Mouse (Mus musculus) CH12.LX (cell line): ENCODE data around the gene Cd37. TPM values are rescaled to one million over a fixed set of nuclear protein-coding genes. Genes with fewer than 3 reads are reported as not detected.
A peak's percentile ranks its signal among the peaks of the same experiment; 100 is the strongest.

Experiments
- DNase-seq: peaks from one replicate; pipeline ENCODE4 v3.0.0-alpha.2; 2013; ENCODE audit errors: extremely low read depth
- H3K27ac ChIP-seq: 2 replicates; pipeline ENCODE4 v1.5.1; 2012; ENCODE audit warnings: low read depth, mild to moderate bottlenecking, control low read depth, moderate library complexity; ENCODE audit not compliant: insufficient read depth
- H3K27me3 ChIP-seq: replicated peaks from 2 replicates; pipeline ENCODE3; 2012; ENCODE audit warnings: inconsistent platforms
- H3K36me3 ChIP-seq, 2 experiments: replicated peaks in 1 of 2; 2 replicates each; pipeline versions ENCODE3 to v1.6.1; 2012; ENCODE audit warnings: inconsistent platforms in 1 of 2, low read length in 1 of 2, mild to moderate bottlenecking in 1 of 2, mixed read lengths in 1 of 2, moderate library complexity in 1 of 2; ENCODE audit not compliant: control insufficient read depth in 1 of 2, insufficient read depth in 1 of 2
- H3K4me1 ChIP-seq, 2 experiments: 2 replicates each; pipeline ENCODE4 v1.6.1; 2012; ENCODE audit warnings: inconsistent platforms in 1 of 2, moderate library complexity in 1 of 2; ENCODE audit not compliant: insufficient read depth in 2 of 2, control insufficient read depth in 1 of 2
- H3K4me2 ChIP-seq: 2 replicates; pipeline ENCODE4 v1.6.1; 2012; ENCODE audit warnings: low read depth, mild to moderate bottlenecking, control low read depth; ENCODE audit not compliant: poor library complexity, insufficient read depth, severe bottlenecking
- H3K4me3 ChIP-seq, 3 experiments: fragments of 150-350 bp in 1 of 3; sonication (generic) in 1 of 3; replicated peaks in 1 of 3; 2 replicates each; pipeline versions ENCODE3 to v1.5.1; 2011 to 2012; ENCODE audit warnings: low read depth in 2 of 3, low read length in 2 of 3, mild to moderate bottlenecking in 2 of 3, moderate library complexity in 2 of 3, control low read depth in 1 of 3, improper control_type of control experiment in 1 of 3, inconsistent platforms in 1 of 3, mixed read lengths in 1 of 3; ENCODE audit not compliant: poor library complexity in 1 of 3
- H3K79me2 ChIP-seq: replicated peaks from 2 replicates; pipeline ENCODE4 v1.6.1; 2012; ENCODE audit warnings: mild to moderate bottlenecking, moderate library complexity; ENCODE audit not compliant: control insufficient read depth, poor library complexity, insufficient read depth, severe bottlenecking; ENCODE audit errors: extremely low read depth
- H3K9ac ChIP-seq: 2 replicates; pipeline ENCODE4 v1.6.1; 2012; ENCODE audit warnings: low read depth, mild to moderate bottlenecking, control low read depth, moderate library complexity; ENCODE audit not compliant: insufficient read depth
- H3K9me3 ChIP-seq: replicated peaks from 2 replicates; pipeline ENCODE3; 2012; ENCODE audit warnings: low read length, inconsistent platforms, mixed read lengths
- BHLHE40 ChIP-seq: IDR thresholded peaks from 2 replicates; pipeline ENCODE4 v1.6.1; 2011; ENCODE audit warnings: mild to moderate bottlenecking, low read depth, low read length, improper control_type of control experiment
- CHD1 ChIP-seq: IDR thresholded peaks from 2 replicates; pipeline ENCODE4 v1.6.1; 2012; ENCODE audit warnings: low read depth, low read length, improper control_type of control experiment, inconsistent platforms
- CHD2 ChIP-seq: IDR thresholded peaks from 2 replicates; pipeline ENCODE4 v1.6.1; 2011; ENCODE audit warnings: low read length, improper control_type of control experiment
- CTCF ChIP-seq, 2 experiments: IDR thresholded peaks in 1 of 2; conservative IDR thresholded peaks in 1 of 2; 2 replicates each; pipeline ENCODE4 v1.5.1; 2011 to 2012; ENCODE audit warnings: low read depth in 2 of 2, low read length in 2 of 2, improper control_type of control experiment in 1 of 2, inconsistent platforms in 1 of 2, mild to moderate bottlenecking in 1 of 2, moderate library complexity in 1 of 2
- E2F4 ChIP-seq: IDR thresholded peaks from 2 replicates; pipeline ENCODE4 v1.6.1; 2011; ENCODE audit warnings: low read depth, low read length, improper control_type of control experiment; ENCODE audit not compliant: insufficient replicate concordance
- ELF1 ChIP-seq: IDR thresholded peaks from 2 replicates; pipeline ENCODE4 v1.6.1; 2014; ENCODE audit warnings: low read depth, mild to moderate bottlenecking, inconsistent platforms, low read length, improper control_type of control experiment
- EP300 ChIP-seq: IDR thresholded peaks from 2 replicates; pipeline ENCODE4 v1.6.1; 2011; ENCODE audit warnings: low read length, improper control_type of control experiment
- ETS1 ChIP-seq: conservative IDR thresholded peaks from 2 replicates; pipeline ENCODE4 v1.6.1; 2012; ENCODE audit warnings: low read depth, mild to moderate bottlenecking, inconsistent platforms, low read length, improper control_type of control experiment, moderate library complexity
- GABPA ChIP-seq: IDR thresholded peaks from 2 replicates; pipeline ENCODE4 v1.6.1; 2012; ENCODE audit warnings: low read depth, low read length, improper control_type of control experiment, inconsistent platforms; ENCODE audit not compliant: insufficient replicate concordance
- IRF4 ChIP-seq: IDR thresholded peaks from 2 replicates; pipeline ENCODE4 v1.6.1; 2014; ENCODE audit warnings: low read depth, mild to moderate bottlenecking, inconsistent platforms, low read length, improper control_type of control experiment
- JUN ChIP-seq: IDR thresholded peaks from 2 replicates; pipeline ENCODE4 v1.6.1; 2011; ENCODE audit warnings: low read depth, mild to moderate bottlenecking, low read length, improper control_type of control experiment, moderate library complexity; ENCODE audit not compliant: insufficient read depth
- KAT2A ChIP-seq: IDR thresholded peaks from 2 replicates; pipeline ENCODE4 v1.6.1; 2012; ENCODE audit warnings: low read length, improper control_type of control experiment, inconsistent platforms; ENCODE audit not compliant: insufficient replicate concordance
- MAFK ChIP-seq: IDR thresholded peaks from 2 replicates; pipeline ENCODE4 v1.6.1; 2011; ENCODE audit warnings: low read length, improper control_type of control experiment; ENCODE audit not compliant: insufficient replicate concordance
- MAX ChIP-seq: IDR thresholded peaks from 2 replicates; pipeline ENCODE4 v1.6.1; 2011; ENCODE audit warnings: low read length, improper control_type of control experiment
- MAZ ChIP-seq: IDR thresholded peaks from 2 replicates; pipeline ENCODE4 v1.6.1; 2012; ENCODE audit warnings: low read depth, mild to moderate bottlenecking, inconsistent platforms, low read length, improper control_type of control experiment, moderate library complexity
- MEF2A ChIP-seq: IDR thresholded peaks from 2 replicates; pipeline ENCODE4 v1.6.1; 2014; ENCODE audit warnings: low read depth, mild to moderate bottlenecking, inconsistent platforms, low read length, improper control_type of control experiment, borderline replicate concordance
- MYC ChIP-seq: IDR thresholded peaks from 2 replicates; pipeline ENCODE4 v1.6.1; 2011; ENCODE audit warnings: low read depth, mild to moderate bottlenecking, improper control_type of control experiment, low read length
- NELFE ChIP-seq: IDR thresholded peaks from 2 replicates; pipeline ENCODE4 v1.6.1; 2011; ENCODE audit warnings: low read depth, low read length, improper control_type of control experiment
- PAX5 ChIP-seq: IDR thresholded peaks from 2 replicates; pipeline ENCODE4 v1.6.1; 2012; ENCODE audit warnings: low read length, inconsistent platforms, mixed read lengths
- POLR2A ChIP-seq: IDR thresholded peaks from 2 replicates; pipeline ENCODE4 v1.6.1; 2011; ENCODE audit warnings: low read depth, mild to moderate bottlenecking, improper control_type of control experiment, low read length
- POLR2AphosphoS2 ChIP-seq: IDR thresholded peaks from 2 replicates; pipeline ENCODE4 v1.6.1; 2011; ENCODE audit warnings: low read depth, low read length, improper control_type of control experiment
- RAD21 ChIP-seq: IDR thresholded peaks from 2 replicates; pipeline ENCODE4 v1.6.1; 2011; ENCODE audit warnings: low read depth, mild to moderate bottlenecking, low read length, improper control_type of control experiment, moderate library complexity
- RCOR1 ChIP-seq: conservative IDR thresholded peaks from 2 replicates; pipeline ENCODE4 v1.6.1; 2012; ENCODE audit warnings: low read depth, mild to moderate bottlenecking, inconsistent platforms, low read length, improper control_type of control experiment
- SIN3A ChIP-seq: IDR thresholded peaks from 2 replicates; pipeline ENCODE4 v1.6.1; 2012; ENCODE audit warnings: low read length, improper control_type of control experiment, inconsistent platforms
- SMC3 ChIP-seq: IDR thresholded peaks from 2 replicates; pipeline ENCODE4 v1.6.1; 2011; ENCODE audit warnings: low read depth, low read length, improper control_type of control experiment
- TCF12 ChIP-seq: IDR thresholded peaks from 2 replicates; pipeline ENCODE4 v1.6.1; 2014; ENCODE audit warnings: low read depth, mild to moderate bottlenecking, inconsistent platforms, low read length, improper control_type of control experiment
- USF1 ChIP-seq: IDR thresholded peaks from 2 replicates; pipeline ENCODE4 v1.6.1; 2014; ENCODE audit warnings: low read depth, mild to moderate bottlenecking, inconsistent platforms, low read length, improper control_type of control experiment
- ZC3H11A ChIP-seq: IDR thresholded peaks from 2 replicates; pipeline ENCODE4 v1.6.1; 2012; ENCODE audit warnings: low read depth, mild to moderate bottlenecking, inconsistent platforms, low read length, improper control_type of control experiment
- ZMIZ1 ChIP-seq: IDR thresholded peaks from 2 replicates; pipeline ENCODE4 v1.6.1; 2012; ENCODE audit warnings: low read depth, mild to moderate bottlenecking, inconsistent platforms, low read length, improper control_type of control experiment
- ZNF384 ChIP-seq: IDR thresholded peaks from 2 replicates; pipeline ENCODE4 v1.6.1; 2012; ENCODE audit warnings: low read depth, low read length, improper control_type of control experiment, inconsistent platforms
- dilution Hi-C: fragments of 300-500 bp; cut with MboI; formaldehyde crosslinking; loops from 2 replicates; pipeline ENCODE4 v1.14.3; 2020; ENCODE audit warnings: low sequenced_read_pairs; ENCODE audit not compliant: extremely low pct_unique_long_range_greater_than_20kb, extremely low pct_ligation_motif_present
- in situ Hi-C: fragments of 300-500 bp; cut with MboI; formaldehyde crosslinking; loops from 3 replicates; pipeline ENCODE4 v1.14.3; 2019; ENCODE audit warnings: low sequenced_read_pairs, low pct_ligation_motif_present, low pct_unique_long_range_greater_than_20kb, mixed read lengths
- polyA plus RNA-seq: library from polyadenylated mRNA; unstranded; fragments of >175 nt; gene quantifications from 2 replicates; pipeline ENCODE4 v1.2.1, GENCODE M21; 2012; ENCODE audit warnings: low read depth; ENCODE audit not compliant: insufficient read length
- total RNA-seq, 2 experiments: library from RNA; depleted of rRNA; stranded (reverse); fragments of 300-350 nt in 1 of 2; fragments of >200 nt in 1 of 2; gene quantifications; 2 replicates each; pipeline ENCODE4 v1.2.3; 2012 to 2014

The Cd37 gene
- total and polyA plus RNA-seq, 3 experiments = 73.8 to 437 (median 91.1) TPM

DNA sequence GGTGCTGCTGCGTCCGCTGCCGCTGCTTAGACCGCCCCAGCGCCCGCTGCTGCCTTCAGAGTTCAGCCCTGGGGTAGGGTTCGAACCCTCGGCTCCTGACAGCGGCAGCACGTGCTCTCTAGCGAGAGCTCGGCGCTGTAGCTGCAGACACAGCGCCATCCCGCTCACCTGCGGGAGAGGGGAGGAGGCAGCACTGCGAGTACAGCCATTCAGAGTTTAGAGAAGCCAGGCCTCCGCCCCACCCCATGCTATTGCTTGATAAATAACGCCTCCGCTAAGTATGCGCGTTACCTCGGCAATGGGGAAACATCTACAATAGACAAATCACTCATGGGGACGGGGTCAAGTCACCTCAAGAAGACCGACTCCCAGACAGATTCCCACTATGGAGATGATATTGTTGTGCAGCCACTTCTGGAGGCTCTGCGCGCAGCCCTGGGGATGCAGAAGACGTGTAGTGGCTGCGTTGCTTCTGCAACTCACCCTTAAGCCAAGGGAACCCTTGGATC, 4.5 kb downstream of the Cd37 start:
- Histone ChIP-seq H3K4me2 (no peak overlapping the region), H3K4me3 (peak overlapping the region in 1 of 3 experiments; percentile 57), H3K27ac (peak overlapping the region; percentile 39), H3K9me3 (no peaks in the 10 kb centered on the region), H3K9ac (no peak overlapping the region), H3K79me2 (peaks cover 2% of the 10 kb centered on the region; the same call in 1 of the 2 replicates), H3K36me3 (peaks cover 35 to 60% of the 10 kb centered on the region in 2 experiments), H3K27me3 (no peaks in the 10 kb centered on the region), H3K4me1 (peaks cover 24 to 63% of the 10 kb centered on the region in 2 experiments)
- TF ChIP-seq CTCF (conservative IDR thresholded peaks at IDR 0.05 in 1 of 2, IDR thresholded peaks at IDR 0.05 in 1 of 2; ENCODE audit: low read depth in 2 of 2, low read length in 2 of 2) (no peak), RCOR1 (no peak), MYC (no peak), MEF2A (no peak), PAX5 (no peak), SMC3 (no peak), EP300 (no peak), RAD21 (no peak), POLR2AphosphoS2 (no peak), MAX (no peak), POLR2A (no peak), ELF1 (no peak)
- dilution Hi-C loops = no loop called here
- in situ Hi-C loops = no loop called here
- DNase-seq = peak; percentile 51

DNA sequence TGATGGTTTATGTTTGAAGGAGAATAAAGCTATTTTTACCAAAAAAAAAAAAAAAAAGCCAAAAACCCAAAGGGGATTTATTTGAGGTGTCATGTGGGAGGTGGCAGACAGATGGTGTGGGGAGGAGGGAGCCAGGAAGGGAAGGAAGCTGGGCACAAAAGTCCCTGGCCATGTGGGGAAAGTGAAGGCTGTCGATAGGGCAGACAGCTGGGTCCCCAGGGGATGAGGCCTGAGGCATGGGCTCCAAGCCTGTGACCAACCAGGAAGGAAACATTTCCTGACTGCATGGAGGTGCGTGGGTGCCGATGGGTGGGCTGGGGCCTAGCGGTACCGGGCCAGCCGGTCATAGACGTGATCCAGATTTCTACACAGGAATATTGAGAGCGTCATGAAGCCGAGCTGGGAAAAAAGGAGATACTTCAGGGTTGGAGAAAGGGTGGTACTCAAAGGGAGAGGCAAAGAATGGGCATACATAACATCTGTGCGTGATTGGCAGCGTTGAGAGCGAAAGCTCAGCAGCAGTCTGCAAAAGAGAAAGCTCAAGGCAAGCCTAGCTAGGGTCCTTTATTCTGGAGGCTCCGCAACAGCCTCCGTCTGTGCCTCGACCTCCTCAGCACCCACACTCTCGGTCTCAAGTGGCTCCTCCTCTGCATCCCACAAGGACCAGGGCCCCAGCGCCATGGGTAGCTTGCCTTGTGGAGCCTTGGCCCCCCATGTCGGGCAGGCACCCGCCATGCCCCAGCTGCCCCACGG, 5.2 kb downstream of the Cd37 start:
- in situ Hi-C loops = no loop called here
- Histone ChIP-seq H3K27me3 (no peaks in the 10 kb centered on the region), H3K9ac (no peak overlapping the region), H3K9me3 (no peaks in the 10 kb centered on the region), H3K4me1 (peaks cover 24 to 63% of the 10 kb centered on the region in 2 experiments), H3K27ac (peak overlapping the region; percentile 39), H3K4me3 (peak overlapping the region in 1 of 3 experiments; percentile 57), H3K36me3 (peaks cover 35 to 62% of the 10 kb centered on the region in 2 experiments), H3K79me2 (peaks cover 2% of the 10 kb centered on the region; the same call in 1 of the 2 replicates), H3K4me2 (no peak overlapping the region)
- peak; percentile 81 for DNase-seq
- dilution Hi-C loops = no loop called here
- TF ChIP-seq JUN (no peak), SMC3 (no peak), E2F4 (no peak), SIN3A (peak; percentile 61; the same call in 1 of the 2 replicates), ZMIZ1 (no peak), MAFK (no peak), POLR2A (no peak; the same call in 1 of the 2 replicates), CHD2 (no peak), PAX5 (no peak), NELFE (no peak), ZNF384 (peak; percentile 91), MAZ (no peak), ZC3H11A (no peak), KAT2A (0 out of 2 replicates have a peak, but pooled peaks have one; percentile 32), MAX (peak; percentile 68), IRF4 (no peak), ETS1 (peak; percentile 45), CHD1 (no peak), CTCF (conservative IDR thresholded peaks at IDR 0.05 in 1 of 2, IDR thresholded peaks at IDR 0.05 in 1 of 2; ENCODE audit: low read depth in 2 of 2, low read length in 2 of 2) (no peak), EP300 (peak; percentile 52; the same call in 1 of the 2 replicates), USF1 (no peak), MEF2A (no peak), TCF12 (peak; percentile 50; the same call in 1 of the 2 replicates), BHLHE40 (no peak), GABPA (no peak)
